Mouse (Mus musculus) liver, embryonic 14.5 days (tissue): ENCODE data around the gene Hoxa6.

Source experiments
- CTCF ChIP-seq: IDR thresholded peaks from 2 replicates; pipeline ENCODE4 v1.5.1; 2016; ENCODE audit warnings: antibody characterized with exemption, low read depth, control low read depth
- EP300 ChIP-seq: IDR thresholded peaks from 2 replicates; pipeline ENCODE4 v1.6.1; 2016; ENCODE audit warnings: antibody characterized with exemption, low read depth

- no peak for TF ChIP-seq EP300
- no peak for TF ChIP-seq CTCF
These were observed 10.2 kb upstream of the Hoxa6 start for GRCm38 (mm10) chr6:52218643-52219215.
